Mouse (Mus musculus) forebrain, embryonic 15.5 days (tissue): ENCODE data around the gene Cep63. TPM values are rescaled to one million over a fixed set of nuclear protein-coding genes. Genes with fewer than 3 reads are reported as not detected.

Experiments
- ATAC-seq: fragments of 200-750 bp; cut with Nextera tagmentation; replicated peaks from 2 replicates; pipeline ENCODE4 v1.8.0; 2017; ENCODE audit warnings: mild to moderate bottlenecking, moderate TSS enrichment, moderate library complexity
- H3K27ac ChIP-seq: fragments of 300-500 bp; sonication (generic); replicated peaks from 2 replicates; pipeline ENCODE4 v1.5.1; 2015; ENCODE audit warnings: mild to moderate bottlenecking, inconsistent platforms
- H3K27me3 ChIP-seq: fragments of 300-500 bp; sonication (generic); 2 replicates; pipeline ENCODE4 v1.6.1; 2015; ENCODE audit warnings: inconsistent platforms
- H3K36me3 ChIP-seq: fragments of 300-500 bp; sonication (generic); 2 replicates; pipeline ENCODE4 v1.6.1; 2015; ENCODE audit warnings: mild to moderate bottlenecking, inconsistent platforms
- H3K4me1 ChIP-seq: fragments of 300-500 bp; sonication (generic); 2 replicates; pipeline ENCODE4 v1.6.1; 2015; ENCODE audit warnings: inconsistent platforms
- H3K4me2 ChIP-seq: fragments of 300-500 bp; sonication (generic); replicated peaks from 2 replicates; pipeline ENCODE4 v1.6.1; 2015; ENCODE audit warnings: mild to moderate bottlenecking, inconsistent platforms
- H3K4me3 ChIP-seq: fragments of 300-500 bp; sonication (generic); 2 replicates; pipeline ENCODE4 v1.5.1; 2015; ENCODE audit warnings: mild to moderate bottlenecking, inconsistent platforms
- H3K9ac ChIP-seq: fragments of 300-500 bp; sonication (generic); replicated peaks from 2 replicates; pipeline ENCODE4 v1.6.1; 2015; ENCODE audit warnings: mild to moderate bottlenecking, inconsistent platforms
- H3K9me3 ChIP-seq: fragments of 300-500 bp; sonication (generic); 2 replicates; pipeline ENCODE4 v1.6.1; 2016; ENCODE audit warnings: inconsistent platforms
- WGBS: fragments of 180-500 bp; shearing (Covaris S2); methylation state at CpG from one replicate; pipeline ENCODE4 v1.1.7; 2015; ENCODE audit warnings: mixed read lengths; 5-methylcytosine and 5-hydroxymethylcytosine counted together
- polyA plus RNA-seq: library from polyadenylated mRNA; unstranded; fragments of >200 nt; fragmentation: Nextera tagmentation; extraction: Ambion mirVana; gene quantifications from 2 replicates; pipeline ENCODE4 v1.2.1, GENCODE M21; 2015

The Cep63 gene
- 48.1 and 49.6 TPM in 2 replicates for polyA plus RNA-seq

DNA sequence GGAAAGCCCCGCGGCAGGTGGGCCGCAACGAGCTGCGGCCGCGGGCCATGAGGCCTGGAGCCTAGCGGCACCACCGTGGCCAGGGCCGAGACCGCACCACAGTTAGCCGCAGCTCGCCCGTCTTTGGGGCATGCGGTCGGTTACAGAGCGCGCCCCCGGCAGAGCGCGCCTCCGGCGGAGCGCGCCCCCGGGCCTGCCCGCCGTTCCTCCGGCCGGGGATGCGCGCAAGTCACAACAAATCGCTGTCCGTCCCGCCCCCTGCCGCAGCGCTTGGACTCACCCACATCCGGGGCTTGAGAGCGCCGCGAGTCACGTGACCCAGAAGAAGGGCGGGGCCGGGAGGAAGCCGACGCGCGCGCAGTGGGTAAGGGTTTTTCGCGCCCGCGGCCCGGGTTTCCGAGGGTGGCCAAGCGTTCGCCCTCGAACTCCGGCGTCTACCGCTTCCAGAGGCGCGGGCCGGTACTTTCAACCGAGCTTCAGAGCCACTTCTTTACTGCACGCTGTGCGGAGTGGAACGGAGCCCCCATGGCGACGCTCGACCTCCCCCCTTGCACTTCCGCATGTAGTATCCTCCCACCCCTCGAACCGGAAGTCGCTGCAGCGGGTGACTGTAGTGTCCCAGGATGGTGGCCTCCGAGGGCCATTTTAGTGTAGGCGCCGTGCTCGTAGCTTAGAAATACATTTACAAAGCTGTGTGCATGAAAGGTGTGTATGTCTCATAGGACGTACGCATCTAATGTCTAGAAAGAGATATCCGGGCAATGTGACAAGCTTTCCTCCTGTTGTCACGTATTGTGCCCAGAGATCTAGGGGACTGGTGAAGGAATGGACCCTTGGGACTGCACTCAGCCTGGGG lies at the start of gene Cep63, which contains the start of gene Anapc13:
Cep63 (minus strand) TSS at position 552 of the 856 bp plus-strand sequence.
Anapc13 (plus strand) TSS at position 314 of the 856 bp plus-strand sequence.
- peak within 1 kb of the TSS; percentile 63 for H3K4me2 ChIP-seq
- ATAC-seq: peak; percentile 96

DNA sequence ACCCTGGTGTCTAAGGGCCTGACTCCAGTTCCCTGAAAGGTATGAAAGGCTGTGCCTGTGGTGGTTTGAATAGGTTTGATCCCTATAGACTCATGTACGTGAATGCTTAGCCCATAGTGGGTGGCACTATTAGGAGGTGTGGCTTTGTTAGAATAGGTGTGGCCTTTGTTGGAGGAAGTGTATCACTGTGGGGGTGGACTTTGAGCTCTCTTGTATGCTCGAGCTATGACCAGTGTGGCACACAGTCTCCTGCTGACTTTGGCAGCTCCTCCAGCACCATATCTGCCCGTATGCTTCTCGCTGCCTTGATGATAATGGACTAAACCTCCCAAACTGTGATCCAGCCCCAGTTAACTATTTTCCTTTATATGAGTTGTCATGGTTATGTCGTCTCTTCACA lies 49.6 kb upstream of the Cep63 start:
- Histone ChIP-seq H3K27ac (no peak overlapping the region), H3K27me3 (no peaks in the 10 kb centered on the region), H3K4me3 (no peak overlapping the region), H3K4me2 (no peak overlapping the region), H3K9ac (no peak overlapping the region), H3K9me3 (no peaks in the 10 kb centered on the region), H3K36me3 (no peaks in the 10 kb centered on the region), H3K4me1 (no peaks in the 10 kb centered on the region)
- no peak for ATAC-seq
- WGBS: 76% methylated on average over 5 of the region's 5 CpGs

More for the DNA sequence above, at the start of gene Cep63, which contains the start of gene Anapc13:
- Histone ChIP-seq H3K4me1 (peaks cover 19% of the 10 kb centered on the region), H3K4me3 (peak within 1 kb of the TSS; percentile 65), H3K27me3 (no peaks in the 10 kb centered on the region), H3K9ac (peak within 1 kb of the TSS; percentile 93), H3K27ac (peak within 1 kb of the TSS; percentile 95), H3K9me3 (no peaks in the 10 kb centered on the region), H3K36me3 (0 out of 2 replicates have a peak, but pooled peaks cover 3% of the 10 kb centered on the region)
- WGBS: under 1% methylated on average over 83 of the region's 84 CpGs

DNA sequence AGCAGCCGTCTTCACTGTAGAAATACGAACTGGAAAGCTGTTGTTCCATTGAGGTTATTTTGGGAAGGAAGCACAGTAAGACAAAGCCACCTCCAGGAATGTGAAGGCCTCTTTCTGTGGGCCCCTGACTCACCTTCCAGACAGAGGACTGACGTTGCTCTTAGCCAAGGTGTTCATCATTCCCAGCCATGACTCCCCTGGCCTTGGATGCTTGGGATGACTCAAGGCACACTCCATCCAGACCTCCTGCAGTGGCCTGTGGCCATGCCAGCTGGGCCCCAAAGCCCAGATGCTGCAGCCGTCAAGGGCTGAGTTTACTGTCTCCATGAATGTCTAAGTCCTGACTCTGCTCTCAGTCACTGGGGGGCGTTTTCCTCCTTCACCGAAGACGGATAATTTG lies 47.0 kb upstream of the Cep63 start:
- Histone ChIP-seq H3K4me2 (no peak overlapping the region), H3K4me1 (no peaks in the 10 kb centered on the region), H3K4me3 (no peak overlapping the region), H3K27ac (no peak overlapping the region), H3K9ac (no peak overlapping the region), H3K9me3 (no peaks in the 10 kb centered on the region), H3K36me3 (no peaks in the 10 kb centered on the region), H3K27me3 (no peaks in the 10 kb centered on the region)
- WGBS: 80% methylated on average over 7 of the region's 7 CpGs
- ATAC-seq: no peak

DNA sequence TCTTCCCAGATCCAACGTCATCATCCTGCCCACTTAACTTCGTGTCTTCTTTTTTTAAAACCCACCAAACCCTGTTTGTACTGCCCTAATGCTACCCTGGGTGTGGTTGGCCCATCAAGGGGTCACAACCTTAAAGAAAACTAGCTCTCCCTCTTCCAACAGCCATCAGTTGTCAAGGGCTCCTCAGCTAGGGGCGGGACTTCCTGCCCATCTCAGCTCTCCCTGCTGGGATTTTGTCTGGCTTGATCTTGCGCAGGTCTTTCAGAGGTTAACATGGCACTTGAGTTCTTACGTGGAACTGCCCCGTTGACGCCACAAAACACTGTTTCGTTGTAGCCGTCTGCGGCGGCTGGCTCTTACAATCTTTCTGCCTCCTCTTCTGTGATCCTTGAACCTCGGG lies 42.6 kb upstream of the Cep63 start:
- Histone ChIP-seq H3K36me3 (no peaks in the 10 kb centered on the region), H3K9ac (no peak overlapping the region), H3K9me3 (no peaks in the 10 kb centered on the region), H3K4me2 (no peak overlapping the region), H3K27ac (no peak overlapping the region), H3K4me1 (peaks cover 6% of the 10 kb centered on the region; the same call in 1 of the 2 replicates), H3K4me3 (no peak overlapping the region), H3K27me3 (no peaks in the 10 kb centered on the region)
- 91% methylated on average over 12 of the region's 12 CpGs for WGBS
- no peak for ATAC-seq

DNA sequence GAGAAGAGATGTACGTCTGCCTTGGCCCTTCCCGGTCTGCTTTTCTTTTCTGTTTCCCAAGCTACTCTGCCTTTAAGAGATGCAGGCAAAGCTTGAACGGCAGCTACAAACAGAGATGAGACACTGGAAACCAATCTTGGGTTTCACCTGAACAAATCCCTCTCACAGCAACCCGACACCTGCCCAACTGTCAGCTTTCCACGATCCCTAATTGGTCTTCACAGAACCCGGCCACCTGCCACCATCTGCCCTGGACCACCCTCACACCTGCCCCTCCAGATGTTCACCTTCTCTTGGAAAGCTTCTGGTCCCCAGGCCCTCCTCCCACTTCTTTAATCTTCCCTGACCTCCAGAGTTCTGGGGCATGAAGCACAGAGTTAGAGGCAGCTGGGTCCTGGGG lies 41.8 kb upstream of the Cep63 start:
- no peaks in the 10 kb centered on the region for H3K9me3 ChIP-seq
- H3K27ac ChIP-seq: no peak overlapping the region
- 31% methylated on average over 6 of the region's 6 CpGs for WGBS
- no peak overlapping the region for H3K9ac ChIP-seq
- no peaks in the 10 kb centered on the region for H3K36me3 ChIP-seq
- no peak overlapping the region for H3K4me3 ChIP-seq
- no peak overlapping the region for H3K4me2 ChIP-seq
- ATAC-seq: no peak
- no peaks in the 10 kb centered on the region for H3K27me3 ChIP-seq
- peaks cover 6% of the 10 kb centered on the region; the same call in 1 of the 2 replicates for H3K4me1 ChIP-seq

DNA sequence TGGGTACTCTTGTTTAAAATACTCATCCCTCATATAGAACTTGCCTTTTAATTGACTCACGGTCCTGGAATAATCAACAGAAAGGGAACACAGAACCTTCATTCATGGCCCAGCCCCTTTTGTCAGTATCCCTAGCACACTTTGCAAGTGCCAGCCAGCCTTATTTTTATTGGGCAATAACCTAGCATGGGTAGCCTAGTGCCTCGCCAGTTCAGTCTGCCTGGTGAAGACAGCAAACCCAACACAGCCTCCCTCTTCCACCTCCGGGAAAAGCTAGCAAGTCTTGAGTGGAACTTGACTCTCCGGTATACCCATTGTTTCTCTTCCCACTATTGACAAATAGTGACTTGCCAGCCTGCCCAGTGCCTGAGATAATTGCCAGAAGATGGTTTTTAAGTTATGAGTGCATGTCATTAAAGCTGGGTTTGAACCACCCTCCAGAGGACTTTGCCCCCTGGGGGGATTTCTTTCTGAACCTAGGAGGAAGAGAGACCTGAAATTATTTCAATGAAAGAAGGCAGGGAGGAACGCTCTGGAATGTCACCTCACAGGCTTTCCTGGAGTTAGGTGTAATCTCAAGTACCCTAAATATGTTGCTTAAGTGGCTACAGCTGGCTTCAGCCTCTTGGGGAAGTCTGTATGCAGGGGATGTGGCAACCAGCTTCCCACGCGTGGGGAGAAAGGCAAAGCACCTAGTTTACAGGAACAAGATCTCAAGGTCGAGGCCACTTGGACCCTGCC lies 30.2 kb upstream of the Cep63 start:
- no peak overlapping the region for H3K4me3 ChIP-seq
- 73% methylated on average over 8 of the region's 8 CpGs for WGBS

DNA sequence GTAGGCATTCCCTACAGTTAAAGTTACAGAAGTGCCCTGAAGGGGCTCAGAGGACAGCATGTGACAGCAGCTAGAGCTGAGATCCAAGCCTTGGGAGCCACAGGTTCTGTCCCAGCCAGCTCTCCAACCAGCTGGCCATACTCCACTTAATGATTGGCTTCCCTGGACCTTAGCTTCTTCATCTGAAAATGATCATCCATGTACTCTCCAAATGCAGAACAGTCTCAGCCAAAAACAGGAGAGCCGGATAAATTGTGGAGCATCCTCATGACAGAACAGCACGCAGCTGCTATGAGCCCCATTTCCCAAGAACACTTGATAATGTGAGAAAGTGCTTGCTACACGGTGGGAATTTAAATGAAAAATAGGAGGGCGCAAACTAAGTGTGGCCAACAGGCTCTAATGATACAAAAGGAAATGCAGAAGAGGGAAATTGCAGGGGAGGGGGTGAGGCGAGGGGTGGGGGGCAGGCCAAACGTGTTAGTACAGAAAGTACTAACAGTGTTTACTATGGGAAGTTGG lies 24.9 kb upstream of the Cep63 start:
- Histone ChIP-seq H3K27ac (peak overlapping the region; percentile 74), H3K9me3 (no peaks in the 10 kb centered on the region), H3K9ac (no peak overlapping the region), H3K36me3 (no peaks in the 10 kb centered on the region), H3K4me2 (no peak overlapping the region), H3K27me3 (no peaks in the 10 kb centered on the region), H3K4me3 (no peak overlapping the region), H3K4me1 (peaks cover 32% of the 10 kb centered on the region)
- 28% methylated on average over 6 of the region's 6 CpGs for WGBS
- peak; percentile 33; the same call in 1 of the 2 replicates for ATAC-seq

More for the DNA sequence above, 30.2 kb upstream of the Cep63 start:
- Histone ChIP-seq H3K9me3 (no peaks in the 10 kb centered on the region), H3K27ac (no peak overlapping the region), H3K4me2 (no peak overlapping the region), H3K36me3 (no peaks in the 10 kb centered on the region), H3K9ac (no peak overlapping the region), H3K27me3 (no peaks in the 10 kb centered on the region), H3K4me1 (peaks cover 8% of the 10 kb centered on the region)
- ATAC-seq: no peak

DNA sequence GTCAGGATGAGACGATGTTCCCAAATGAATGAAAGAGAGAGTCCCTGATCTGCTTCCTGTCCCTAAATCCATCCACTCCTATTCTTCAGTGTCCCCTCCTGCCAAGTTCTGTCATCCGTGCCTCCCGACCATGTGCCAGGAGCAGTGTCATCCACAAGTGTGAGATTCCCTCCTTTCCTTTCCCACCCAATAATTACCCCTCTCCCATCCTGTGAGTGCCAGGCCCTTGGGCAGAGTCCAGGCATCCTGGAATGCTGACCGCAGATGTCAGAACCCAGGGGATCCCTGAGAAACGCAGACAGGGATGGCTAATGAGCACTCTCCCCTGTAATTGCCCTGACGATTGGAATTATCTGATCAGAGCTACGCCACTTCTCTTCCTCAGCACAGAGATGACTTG lies 24.3 kb upstream of the Cep63 start:
- Histone ChIP-seq H3K4me3 (no peak overlapping the region), H3K9me3 (no peaks in the 10 kb centered on the region), H3K27me3 (no peaks in the 10 kb centered on the region), H3K4me2 (peak overlapping the region; percentile 21), H3K36me3 (no peaks in the 10 kb centered on the region), H3K9ac (no peak overlapping the region), H3K4me1 (peaks cover 32% of the 10 kb centered on the region), H3K27ac (peak overlapping the region; percentile 74)
- 18% methylated on average over 7 of the region's 7 CpGs for WGBS
- peak; percentile 69 for ATAC-seq

DNA sequence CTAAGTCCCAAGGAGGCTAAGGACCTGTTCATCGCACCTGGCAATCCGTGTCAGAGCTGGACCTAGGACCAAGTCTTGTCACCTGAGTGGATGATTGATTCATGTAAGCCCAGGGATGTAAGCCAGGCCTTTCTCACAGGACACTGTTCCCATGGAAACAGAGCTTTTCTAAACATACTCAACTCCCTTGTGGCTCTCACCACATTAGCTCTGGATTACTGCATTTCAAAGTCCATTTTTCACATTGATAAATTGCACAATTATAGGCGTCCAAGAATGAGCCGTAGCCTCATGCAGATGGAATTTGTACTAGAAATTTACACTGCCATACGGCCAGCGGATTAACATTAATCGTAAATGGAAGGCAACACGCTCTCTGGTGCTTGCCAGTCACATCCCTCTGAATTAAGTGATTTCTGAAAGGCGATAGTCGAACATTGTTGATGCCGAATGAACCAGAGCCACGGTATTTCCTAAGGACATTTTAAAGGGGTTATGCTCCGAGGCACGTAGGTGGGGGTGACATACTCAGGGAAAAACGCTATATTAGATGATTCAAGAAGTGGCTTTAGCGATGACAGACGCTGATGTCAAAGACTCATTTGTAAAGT lies 23.7 kb upstream of the Cep63 start:
- peak; percentile 67 for ATAC-seq
- WGBS: 18% methylated on average over 17 of the region's 17 CpGs
- Histone ChIP-seq H3K4me3 (no peak overlapping the region), H3K4me1 (peaks cover 36% of the 10 kb centered on the region), H3K27ac (peak overlapping the region; percentile 74), H3K9ac (no peak overlapping the region), H3K27me3 (no peaks in the 10 kb centered on the region), H3K36me3 (no peaks in the 10 kb centered on the region), H3K9me3 (no peaks in the 10 kb centered on the region), H3K4me2 (peak overlapping the region; percentile 21)

DNA sequence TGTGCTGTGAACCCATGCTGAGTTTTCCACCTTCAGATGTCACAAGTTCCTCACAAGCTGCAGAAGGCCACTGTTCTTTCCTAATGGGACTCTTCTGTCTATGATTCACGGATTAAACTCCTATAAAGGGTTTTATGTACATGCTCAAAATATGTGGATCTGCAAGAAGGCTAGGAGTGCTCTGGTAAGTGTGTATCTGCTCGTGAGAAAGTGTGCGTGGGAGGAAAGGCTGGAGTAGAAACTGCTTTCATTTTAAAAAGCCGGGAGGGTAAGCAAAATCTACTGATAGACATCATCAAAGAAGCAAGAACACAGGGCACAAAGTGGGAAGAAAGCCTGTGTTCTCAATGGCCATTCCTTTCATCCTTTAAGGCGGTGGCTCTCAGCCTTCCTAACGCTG lies 20.7 kb upstream of the Cep63 start:
- H3K9me3 ChIP-seq: no peaks in the 10 kb centered on the region
- H3K4me2 ChIP-seq: no peak overlapping the region
- no peak for ATAC-seq
- H3K4me3 ChIP-seq: no peak overlapping the region
- WGBS: 87% methylated on average over 6 of the region's 6 CpGs
- H3K4me1 ChIP-seq: peaks cover 57% of the 10 kb centered on the region
- no peaks in the 10 kb centered on the region for H3K36me3 ChIP-seq
- H3K9ac ChIP-seq: no peak overlapping the region
- no peak overlapping the region for H3K27ac ChIP-seq
- H3K27me3 ChIP-seq: no peaks in the 10 kb centered on the region

DNA sequence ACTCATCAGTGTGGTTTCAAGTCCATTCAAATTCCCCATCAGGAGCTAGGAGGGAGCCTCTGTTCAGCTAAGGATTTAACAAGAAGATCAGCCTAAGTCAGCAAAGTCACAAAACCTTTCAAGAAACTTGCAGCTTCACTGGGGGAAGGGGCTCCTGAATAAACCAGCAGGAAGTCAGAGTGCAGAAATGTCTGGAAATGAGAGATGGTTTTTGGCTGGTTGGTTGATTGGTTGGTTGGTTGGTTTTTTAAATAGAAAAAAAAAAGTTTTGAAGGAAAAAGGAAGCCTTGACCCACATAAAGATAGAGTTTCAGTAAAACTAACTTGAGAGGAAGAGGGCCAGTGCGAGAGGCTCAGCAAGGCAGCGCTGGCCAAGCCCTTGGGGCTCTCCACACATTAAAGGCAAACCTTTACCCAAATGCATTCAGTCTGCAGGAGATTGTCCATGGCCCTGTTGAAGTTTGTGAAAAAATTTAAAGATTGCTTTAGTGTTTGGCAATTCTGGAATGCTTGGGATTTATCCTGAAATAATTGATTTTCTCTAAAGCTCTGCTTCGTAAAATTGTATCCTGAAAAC lies 18.9 kb upstream of the Cep63 start:
- Histone ChIP-seq H3K36me3 (no peaks in the 10 kb centered on the region), H3K9me3 (no peaks in the 10 kb centered on the region), H3K27me3 (no peaks in the 10 kb centered on the region), H3K4me1 (peaks cover 40% of the 10 kb centered on the region), H3K4me3 (no peak overlapping the region), H3K9ac (no peak overlapping the region), H3K27ac (no peak overlapping the region), H3K4me2 (no peak overlapping the region)
- no peak for ATAC-seq
- 81% methylated on average over 3 of the region's 3 CpGs for WGBS
